10 mouse cellular contexts compared by ENCODE assay signal in the genomic region with DNA sequence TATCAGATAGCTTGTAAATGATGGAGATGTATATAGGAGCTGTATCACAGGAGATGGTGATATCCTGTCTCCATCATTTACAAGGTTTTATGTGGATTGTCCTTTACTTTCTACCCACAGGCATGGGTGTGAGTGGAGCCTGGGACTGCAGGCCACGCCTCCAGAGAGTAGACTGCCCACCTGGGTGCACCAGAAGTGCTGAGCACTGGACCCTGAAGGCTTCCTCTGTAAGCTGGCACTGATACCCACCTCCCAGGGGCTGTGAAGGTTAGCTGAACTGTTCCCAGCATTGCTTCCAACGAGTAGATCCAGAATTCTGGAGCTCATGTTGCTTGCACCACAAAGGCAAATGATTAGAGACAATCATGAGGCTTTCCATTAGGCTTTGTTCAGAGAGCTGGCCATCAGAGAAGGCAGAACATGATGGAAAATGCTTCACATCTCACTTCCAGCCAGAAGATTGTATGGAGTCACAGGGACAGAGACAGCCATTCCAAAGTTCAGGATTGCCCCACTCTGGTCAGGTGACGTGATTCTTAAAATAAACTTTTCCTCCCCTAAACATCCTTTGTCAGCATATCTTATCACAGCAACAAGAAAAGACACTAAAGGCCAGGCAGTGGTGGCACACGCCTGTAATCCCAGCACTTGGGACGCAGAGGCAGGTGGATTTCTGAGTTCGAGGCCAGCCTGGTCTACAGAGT.
"Had no signal": no experiment of that assay in that cellular context is flagged by ENCODE, and none has a peak within 500 bp of the region (broad histone marks: within the 10 kb centered on the region; RNA-seq: fewer than 3 reads in every experiment).

No protein-coding gene starts in this region.

- H3K9me3 ChIP-seq: hindbrain, embryonic 15.5 days; limb, embryonic 15.5 days; midbrain, embryonic 13.5 days; neural tube, embryonic 13.5 days had no signal

- H3K36me3 ChIP-seq: hindbrain, embryonic 15.5 days; limb, embryonic 15.5 days; midbrain, embryonic 13.5 days; neural tube, embryonic 13.5 days had no signal

- H3K9ac ChIP-seq: hindbrain, embryonic 15.5 days; limb, embryonic 15.5 days; liver, embryonic 14.5 days; midbrain, embryonic 13.5 days; neural tube, embryonic 13.5 days had no signal

- H3K27me3 ChIP-seq: hindbrain, embryonic 15.5 days; limb, embryonic 15.5 days; midbrain, embryonic 13.5 days; neural tube, embryonic 13.5 days had no signal

- H3K27ac ChIP-seq: hindbrain, embryonic 15.5 days; liver, embryonic 14.5 days; midbrain, embryonic 13.5 days; neural tube, embryonic 13.5 days had no signal

- DNase-seq: lung, adult 18-20 months; lung, postnatal 36 days; right cerebral cortex, postnatal 14 days; thymus, adult 18-20 months; thymus, postnatal 14 days had no signal

- H3K4me2 ChIP-seq: hindbrain, embryonic 15.5 days; limb, embryonic 15.5 days; midbrain, embryonic 13.5 days; neural tube, embryonic 13.5 days had no signal

- H3K4me3 ChIP-seq: hindbrain, embryonic 15.5 days; limb, embryonic 15.5 days; midbrain, embryonic 13.5 days; neural tube, embryonic 13.5 days had no signal
